Mouse (Mus musculus): ENCODE measurements around the gene Knstrn.

Gene Knstrn

DNA sequence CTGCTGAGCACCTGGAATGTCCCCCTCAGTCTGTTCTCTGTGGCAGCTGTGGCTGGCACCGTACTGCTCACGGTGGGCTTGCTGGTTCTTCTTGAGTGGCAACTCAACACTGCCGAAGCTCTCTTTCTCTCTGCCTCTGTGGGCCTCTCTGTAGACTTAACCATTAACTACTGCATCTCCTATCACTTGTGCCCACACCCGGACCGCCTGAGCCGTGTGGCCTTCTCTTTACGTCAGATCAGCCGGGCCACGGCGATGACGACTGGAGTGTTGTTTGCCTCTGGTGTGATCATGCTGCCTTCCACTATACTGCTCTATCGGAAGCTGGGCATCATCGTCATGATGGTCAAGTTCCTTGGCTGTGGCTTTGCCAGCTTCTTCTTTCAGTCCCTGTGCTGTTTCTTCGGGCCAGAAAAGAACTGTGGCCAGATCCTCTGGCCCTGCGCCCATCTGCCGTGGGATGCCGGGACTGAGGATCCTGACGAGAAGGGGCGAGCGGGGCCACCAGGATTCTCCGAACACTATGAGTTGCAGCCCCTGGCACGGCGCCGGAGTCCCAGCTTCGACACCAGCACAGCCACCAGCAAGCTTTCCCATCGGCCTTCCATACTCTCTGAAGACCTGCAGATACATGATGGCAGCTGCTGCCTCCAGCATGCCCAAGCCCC is 22.1 kb upstream of the Knstrn start:
- DNase-seq, result no peak

DNA sequence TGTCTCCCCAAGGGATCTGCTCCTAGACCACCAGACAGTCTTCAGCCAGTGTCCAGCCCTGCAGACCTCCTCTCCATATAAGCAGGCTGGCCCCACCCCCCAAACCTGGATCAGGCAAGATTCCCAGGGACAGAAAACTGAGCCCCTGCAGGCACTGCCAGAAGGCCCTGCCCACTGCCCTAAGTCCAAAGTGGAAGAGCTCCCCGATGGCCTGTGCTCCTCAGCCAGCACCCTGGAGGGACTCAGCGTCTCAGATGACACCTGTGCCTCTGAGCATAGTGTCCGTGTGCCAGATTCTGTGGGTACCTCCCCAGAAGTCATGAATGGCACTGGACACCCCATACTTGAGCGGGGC is 21.6 kb upstream of the Knstrn start:
- no peak for DNase-seq

DNA sequence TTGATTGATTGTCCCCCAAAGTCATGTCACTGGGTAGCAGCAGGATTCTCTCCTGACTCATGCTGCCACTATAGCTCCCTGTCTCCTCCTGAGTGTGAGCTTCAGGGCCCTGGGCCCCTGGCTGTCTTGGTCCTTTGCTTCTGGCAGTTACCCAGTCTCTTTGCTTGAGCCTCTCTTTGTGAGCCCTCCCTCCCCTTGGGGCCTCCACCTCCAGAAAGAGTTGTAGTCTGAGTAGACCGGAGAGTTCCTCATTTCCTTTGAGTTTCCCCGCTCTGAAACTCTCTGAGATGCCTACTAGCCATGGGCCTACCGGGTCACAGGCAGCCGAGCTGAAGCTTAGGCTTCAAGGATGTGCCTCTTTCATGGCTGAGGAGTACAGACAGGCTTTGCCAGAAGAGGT is 20.2 kb upstream of the Knstrn start:
- no peak for DNase-seq

DNA sequence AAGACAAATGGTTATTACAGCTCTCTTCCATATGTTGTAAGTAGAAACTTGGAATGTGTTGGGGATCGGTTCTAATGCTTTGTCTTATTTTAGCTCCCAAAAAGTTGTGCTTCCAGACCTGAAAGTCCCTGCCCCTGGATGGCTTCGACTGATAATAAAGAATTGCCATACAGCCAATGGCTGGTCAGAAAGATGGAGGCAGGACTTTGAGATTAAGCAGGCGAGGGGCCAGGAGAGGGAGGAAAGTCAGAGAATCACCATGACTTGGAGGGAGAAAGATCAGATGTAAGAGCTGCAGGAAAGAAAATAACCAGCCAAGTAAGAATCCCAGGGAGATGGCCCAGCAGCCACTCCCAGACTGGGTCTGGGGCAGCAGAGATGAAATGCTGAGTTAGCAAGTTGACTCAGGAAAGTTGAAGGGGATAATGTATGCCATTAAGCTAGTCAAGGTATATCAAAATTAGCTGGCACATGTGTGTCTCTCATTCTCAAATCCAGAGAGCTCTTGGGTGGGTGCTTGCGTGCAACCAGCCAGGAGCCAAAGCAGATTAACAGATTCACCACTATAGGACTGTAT is 11.2 kb upstream of the Knstrn start:
- no peak for DNase-seq

DNA sequence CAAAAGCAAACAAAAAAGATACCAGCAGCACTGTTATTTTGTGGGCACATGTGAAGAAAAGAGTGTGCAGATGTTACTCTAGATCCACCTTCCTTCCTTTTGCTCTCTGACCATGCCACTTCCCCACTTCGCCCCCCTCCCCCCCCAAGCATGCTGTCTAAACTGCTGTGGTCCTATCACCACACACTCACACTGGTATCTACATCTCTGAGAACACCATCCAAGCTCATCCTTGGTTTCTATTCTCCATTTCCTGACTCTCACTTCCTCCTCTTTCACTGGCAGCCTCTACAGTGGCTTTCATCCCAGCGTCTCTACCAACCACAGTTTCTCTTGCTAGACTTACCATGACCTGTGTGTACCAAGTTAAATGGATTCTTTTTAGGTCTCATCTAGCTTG is 9.3 kb upstream of the Knstrn start:
- no peak for DNase-seq

DNA sequence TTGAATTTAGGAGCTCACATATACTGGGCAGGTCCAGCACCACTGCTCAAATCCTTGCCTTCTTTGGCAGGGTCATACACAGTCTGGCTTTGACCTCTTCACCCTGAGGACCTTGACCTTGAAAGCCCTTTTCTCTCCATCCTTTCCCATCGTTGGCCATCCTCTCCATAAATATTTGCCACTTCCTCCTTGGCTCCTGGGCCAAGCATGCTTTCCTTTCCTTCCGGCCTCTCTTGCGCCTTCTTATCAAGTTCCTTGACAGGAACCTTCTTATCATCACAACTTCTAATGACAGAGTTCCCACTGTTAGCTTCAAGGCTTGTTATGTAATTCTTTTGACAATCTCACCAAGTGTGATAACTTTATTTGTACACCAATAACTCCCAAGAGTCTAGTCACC is 8.7 kb upstream of the Knstrn start:
- no peak for DNase-seq

DNA sequence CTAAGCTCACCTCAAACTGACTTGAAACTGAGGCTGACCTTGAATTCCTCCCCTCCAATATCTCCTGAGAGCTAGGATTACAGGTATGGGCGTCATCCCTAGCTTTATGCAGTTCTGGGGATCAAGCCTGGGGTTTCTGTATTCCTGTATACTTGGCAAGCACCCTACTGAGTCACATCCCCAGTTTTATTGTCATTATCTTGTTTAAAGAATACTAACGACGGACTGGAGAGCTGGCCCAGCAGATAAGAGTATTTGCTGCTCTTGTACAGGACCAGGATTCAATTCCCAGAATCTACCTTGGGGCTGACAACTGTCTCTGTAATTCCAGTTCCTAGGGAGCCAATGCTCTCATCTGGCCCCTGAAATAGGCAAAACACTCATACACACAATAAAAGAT is 8.0 kb upstream of the Knstrn start:
- DNase-seq, result no peak

DNA sequence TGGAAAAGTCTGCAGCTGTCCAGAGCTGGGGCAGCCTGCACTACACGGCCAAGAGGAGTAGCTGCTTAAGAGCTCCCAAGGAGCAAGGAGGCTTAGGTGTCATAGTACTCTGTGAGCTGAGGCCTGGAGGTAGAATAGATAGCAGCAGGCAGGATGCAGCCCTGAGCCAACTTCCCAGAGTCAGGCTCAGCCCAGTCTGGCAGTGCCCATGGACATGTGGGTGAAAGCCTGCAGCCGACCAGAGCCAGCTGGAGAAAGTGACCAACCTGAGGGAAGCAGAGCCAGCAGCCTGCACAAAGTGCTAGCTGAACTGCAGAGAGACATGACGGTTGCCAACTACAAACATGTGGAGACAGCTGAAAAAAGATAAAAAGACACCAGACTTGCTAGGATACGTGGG is 6.9 kb upstream of the Knstrn start:
- DNase-seq, result no peak

DNA sequence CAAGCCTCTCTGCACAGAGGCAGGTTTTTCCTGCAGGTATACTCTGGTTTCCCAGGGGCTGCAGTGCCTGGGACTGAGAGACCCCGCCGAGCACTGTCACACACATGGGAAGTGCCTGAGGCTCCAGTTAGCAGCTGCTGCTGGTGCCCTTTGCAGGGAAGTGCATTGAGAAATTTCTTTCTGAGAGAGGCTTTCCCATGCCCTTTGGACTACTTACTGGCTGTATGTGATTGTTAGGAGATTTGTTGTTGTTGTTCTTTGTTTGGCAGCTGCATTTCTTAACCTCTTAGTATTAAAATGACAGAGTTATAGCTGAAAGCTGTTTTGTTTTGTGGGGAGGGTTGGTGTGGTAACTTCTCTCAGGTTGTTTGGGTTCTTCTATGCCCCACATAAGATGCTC is 2.9 kb upstream of the Knstrn start:
- DNase-seq, result no peak

DNA sequence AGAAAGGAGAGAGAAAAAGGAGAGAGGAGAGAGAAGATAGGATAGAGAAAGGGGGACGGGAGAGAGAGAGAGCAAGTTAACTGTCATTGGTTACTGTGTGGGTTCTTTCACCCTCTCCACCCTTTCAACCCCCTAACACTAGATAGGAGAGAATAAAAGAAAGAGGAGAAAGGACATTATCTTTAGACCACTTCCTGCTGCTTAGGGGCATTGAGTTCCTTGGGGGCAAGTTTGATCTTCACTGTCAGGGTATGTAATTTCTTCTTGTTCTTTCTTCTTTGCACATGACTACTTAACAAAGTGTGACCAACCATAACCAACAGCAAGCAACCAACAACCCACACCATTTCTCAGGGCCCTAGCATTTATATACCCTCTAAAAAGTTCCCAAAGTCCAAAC is 1.1 kb upstream of the Knstrn start:
- DNase-seq, result no peak

DNA sequence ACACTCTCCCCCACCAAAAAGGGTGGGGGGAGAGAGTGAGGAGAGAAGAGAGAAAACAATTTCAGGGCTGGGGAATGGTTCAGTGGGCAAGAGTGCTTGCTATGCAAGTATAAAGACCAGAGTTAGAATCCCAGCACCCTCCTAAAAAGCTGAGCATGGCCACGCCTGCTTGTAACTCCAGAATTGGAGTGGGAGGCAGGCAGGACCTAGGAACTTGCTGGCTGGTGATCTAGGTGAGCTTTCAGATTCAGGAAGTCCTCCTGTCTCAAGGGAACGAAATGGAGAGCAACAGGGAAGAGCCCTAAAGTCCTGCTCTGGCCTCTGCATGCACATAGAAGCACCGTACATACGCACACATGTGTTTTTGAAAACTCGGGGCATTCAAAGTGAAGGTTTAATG is 9.0 kb downstream of the Knstrn start:
- DNase-seq, result no peak

DNA sequence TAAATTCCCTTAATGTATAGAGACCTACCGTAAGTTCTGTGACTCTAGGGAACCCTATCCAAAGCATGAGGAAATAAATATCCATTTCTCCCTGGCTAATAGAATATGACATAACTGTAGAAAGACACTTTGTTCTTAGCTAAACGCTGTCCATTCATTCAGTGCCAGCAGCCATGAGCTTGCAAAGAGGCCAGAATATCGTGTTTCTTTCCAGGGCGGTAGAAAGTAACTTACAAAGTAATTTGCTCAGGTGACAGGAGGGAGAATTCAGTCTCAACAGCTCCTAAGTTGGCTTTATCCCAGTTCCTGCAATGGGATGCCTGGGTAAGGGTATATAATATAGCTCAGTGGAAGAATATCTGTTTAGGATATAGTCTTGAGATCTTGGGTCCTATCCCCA is 10.6 kb downstream of the Knstrn start:
- DNase-seq, result no peak

DNA sequence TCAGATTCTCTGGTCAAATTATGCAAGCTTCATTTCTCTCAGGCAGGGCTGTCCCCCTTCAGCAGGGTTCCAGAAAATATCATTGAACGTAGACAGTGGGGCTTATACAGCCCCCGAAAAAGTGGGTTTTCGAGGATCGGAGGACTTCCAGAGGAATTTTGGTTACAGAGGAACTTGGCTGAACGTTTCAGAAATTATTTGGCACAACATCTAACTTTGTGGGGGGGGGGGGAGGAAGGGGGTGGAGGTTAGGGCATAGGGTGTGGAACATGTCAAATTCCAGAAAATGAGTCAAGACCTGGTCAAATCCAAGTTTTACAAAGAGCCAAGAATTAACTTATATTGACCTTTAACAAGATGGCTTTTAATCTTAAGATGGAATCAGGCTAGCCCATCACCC is 15.3 kb downstream of the Knstrn start:
- DNase-seq, result no peak

DNA sequence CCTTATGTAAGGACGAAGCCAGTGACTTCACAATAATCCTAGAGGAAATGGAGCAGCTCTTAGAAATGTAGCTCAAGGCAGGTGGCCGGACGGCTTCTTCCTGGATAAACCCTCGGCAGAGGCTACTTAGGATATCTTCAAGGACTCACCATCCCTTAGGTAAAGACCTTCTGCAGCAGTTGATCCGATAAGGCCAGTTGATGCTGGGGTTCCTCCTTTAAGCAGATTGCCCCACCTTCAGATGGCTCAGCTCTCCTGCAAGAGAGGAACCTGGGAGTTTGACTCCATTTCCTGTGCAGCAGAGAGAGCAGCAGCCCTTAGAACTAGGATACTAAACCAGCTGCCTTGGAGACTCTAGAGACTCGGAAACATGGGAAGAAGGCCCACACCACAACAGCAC is 20.3 kb downstream of the Knstrn start:
- no peak for DNase-seq

DNA sequence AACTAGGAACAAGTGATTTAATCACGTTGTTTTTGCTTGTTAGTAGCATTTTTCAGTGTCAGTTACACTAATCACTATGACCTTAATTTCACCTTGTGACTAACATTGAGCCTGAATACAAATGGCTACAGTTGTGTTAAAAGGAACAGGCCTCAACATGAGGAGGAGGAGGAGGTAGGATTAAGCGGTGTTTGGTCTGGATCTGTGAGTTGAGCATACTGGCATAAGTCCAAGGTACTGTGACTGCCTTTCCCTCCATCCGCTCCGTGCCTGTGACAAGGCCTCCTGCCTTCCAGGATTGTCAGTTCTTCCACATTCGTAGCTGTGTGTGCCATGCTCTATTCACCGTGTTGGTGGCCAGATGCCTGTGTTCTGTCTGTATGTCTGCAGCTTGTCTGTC is 21.3 kb downstream of the Knstrn start:
- DNase-seq, result no peak

DNA sequence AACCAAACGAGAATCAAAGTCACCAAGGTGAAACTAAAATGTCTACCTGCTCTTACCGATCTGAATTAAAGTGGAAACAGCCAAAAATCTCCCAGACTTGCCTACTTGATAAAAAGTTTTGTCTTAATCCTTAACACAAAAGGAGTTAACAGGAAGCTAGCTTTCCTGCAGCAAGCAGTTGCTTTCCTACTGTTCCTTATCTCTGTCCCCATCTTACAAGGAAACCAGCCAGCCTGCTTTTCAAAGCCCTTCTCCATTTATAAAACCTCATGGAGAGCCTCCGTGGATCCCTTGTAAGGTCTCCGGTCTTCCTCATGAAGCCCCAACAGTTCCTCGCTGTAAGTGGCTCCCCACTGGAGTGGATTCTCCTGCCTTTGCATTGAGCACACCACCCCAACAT is 24.5 kb downstream of the Knstrn start:
- DNase-seq, result no peak

DNA sequence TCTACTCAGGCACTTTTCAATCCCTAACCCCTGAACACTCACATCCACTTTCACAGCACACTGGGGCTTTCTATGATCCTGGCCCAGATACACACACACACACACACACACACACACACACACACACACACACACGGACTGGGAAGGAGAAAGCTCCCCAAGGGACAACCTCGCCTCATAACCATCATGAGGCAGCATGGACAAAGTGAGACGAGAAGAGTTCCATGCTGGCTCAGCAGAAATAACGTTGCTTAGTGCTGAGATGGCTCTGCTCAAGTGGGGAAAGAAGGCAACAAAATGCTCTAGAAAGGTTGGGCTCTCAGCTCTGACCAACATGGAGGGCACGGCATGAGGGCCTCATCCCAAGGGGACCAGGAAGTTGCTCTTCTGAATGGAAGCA is 27.4 kb downstream of the Knstrn start:
- no peak for DNase-seq

DNA sequence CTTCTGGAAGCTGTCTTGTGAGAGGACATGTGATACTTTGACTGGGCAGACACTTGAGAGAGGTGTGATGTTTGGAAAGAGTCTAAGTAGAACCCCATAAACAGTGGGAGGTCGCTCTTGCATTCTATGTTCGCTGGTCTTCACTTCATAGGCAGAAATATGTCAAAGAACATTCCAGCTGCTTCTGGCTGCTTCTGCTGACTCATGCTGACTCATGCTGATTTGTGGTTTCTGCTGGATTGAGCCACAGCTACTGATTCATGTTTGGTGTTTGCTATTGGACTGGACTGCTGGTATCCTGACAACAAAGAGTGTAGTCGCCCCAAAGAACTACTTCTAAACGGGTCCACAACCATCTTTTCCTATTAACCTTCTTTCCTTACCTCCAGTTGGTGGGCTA is 28.0 kb downstream of the Knstrn start:
- DNase-seq, result no peak

DNA sequence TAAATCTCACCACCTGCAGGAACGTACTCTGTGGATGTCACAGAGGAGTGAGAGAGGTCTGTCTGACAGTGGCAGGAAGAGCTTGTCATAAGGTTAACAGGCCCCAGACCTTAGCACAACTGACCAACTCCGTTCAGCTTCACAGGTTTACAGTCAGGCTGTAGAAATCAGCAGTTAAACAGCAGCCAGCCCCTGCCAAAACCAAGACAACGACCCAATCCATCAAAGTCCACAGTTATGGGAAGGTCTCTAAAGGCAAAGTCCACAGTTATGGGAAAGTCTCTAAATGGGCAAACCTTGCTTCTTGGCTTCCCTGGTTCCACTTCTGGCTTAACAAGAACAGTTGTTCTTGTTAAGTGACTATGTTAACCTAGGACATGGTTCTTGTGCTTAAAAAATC is 30.6 kb downstream of the Knstrn start:
- no peak for DNase-seq

DNA sequence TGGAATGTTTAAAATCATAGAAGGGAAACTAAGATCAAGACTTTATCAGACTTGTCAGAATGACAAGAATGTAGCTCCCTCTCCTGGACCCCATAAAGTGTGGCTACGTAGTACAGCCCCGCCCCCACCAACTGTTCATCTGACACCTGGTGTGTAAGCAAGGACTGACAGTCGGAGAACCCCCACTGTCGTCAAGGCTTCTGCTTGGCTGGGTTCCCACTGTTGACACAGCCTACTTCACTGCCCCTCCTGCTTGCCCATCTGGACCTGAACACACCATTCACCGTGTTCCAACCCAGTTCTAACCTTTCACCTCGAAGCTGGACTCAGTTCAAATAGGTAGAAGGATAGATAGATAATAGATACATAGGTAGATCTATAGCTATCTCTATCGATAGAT is 32.4 kb downstream of the Knstrn start:
- no peak for DNase-seq

DNA sequence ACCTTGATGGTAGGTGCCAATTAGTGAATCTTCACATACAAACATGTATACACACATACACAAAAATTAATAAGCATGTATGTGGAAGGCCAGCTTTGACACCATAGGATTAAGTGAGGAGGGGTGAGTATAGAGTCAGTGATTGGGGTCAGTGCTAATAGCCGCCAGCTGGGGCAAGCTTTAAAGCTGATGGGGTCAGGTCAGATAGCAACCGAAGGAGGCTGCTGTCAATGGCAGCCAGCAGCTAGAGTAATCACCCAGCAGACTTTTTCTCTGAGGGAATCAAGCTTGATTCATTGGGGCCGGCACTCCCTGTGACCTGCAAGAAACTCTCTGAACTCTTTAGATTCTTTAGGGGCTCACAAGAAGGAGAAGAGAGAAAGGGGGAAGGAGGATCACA is 38.0 kb downstream of the Knstrn start:
- no peak for DNase-seq

DNA sequence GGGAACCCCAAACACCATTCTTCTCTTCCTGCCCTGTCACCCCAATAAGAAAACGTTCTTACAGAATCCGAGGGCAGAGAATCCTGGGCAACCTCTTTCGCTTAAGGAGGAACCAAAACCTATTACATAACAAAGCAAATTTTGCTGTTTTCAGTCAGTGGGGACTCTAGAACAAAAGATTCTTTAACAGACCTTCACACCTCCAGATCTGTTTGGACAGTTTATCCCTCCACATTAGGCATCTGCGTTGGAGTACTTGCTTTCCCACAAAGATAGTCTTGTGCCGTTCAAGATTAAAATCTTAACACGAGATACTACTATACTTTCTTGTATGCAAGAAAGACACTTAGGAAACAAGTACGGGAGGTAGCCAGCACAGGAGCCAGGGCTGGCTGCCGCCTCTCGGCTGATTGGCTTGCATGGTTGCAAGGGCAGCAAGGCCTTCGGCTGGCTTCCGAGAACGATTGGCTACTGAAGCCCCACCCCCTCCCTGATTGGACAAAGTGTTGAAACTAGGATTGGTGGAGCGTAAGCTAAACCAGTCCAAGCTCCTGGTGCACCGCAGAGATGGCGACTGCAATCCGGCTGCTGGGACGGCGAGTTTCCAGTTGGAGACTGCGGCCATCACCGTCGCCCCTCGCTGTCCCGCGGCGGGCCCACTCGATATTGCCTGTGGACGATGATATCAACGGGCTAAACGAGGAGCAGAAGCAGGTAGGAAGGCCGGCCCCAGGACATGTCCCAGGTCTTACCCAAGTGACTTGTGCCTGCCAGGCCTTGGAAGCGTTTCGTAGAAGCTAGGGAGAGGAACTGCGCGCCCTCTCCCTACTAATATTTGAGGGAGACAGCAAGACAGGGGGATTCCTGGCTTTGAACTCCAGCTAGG is 47.9 kb downstream of the Knstrn start, which contains the start of gene Ivd:
Ivd (plus strand) TSS at position 501 of the 886 bp plus-strand sequence.
- DNase-seq, result peak; percentile 96

DNA sequence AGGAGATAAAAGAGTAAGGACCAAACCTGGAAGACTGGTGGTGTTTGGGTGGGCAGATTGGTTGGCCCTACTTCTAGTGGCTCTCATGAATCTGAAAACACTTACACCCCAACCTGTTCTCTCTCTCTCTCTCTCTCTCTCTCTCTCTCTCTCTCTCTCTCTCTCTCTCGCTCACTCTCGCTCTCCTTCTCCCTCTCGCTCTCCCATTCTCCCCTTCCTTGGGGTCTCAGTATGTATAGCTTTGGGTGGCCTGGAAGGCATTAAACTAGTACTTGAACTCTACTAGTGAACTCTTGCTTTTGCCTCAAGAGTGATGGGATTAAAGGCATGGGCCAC is 48.5 kb downstream of the Knstrn start:
- no peak for DNase-seq

DNA sequence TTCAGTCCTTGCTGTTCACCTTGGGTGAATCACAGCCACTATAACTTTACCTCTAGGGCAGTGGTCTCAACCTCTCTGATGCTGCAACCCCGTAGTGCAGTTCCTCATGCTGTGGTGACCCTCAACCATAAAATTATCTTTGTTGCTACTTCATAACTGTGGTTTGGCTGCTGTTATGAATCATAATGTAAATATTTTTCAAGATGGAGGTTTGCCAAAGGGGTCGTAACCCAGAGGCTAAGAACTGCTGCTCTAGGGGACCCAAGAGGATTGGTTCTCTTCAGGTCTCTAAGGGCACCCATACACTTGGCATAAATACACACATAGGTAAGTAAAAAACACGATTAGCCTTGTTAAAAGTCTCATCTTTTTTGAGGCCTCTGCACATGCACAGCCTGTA is 56.8 kb downstream of the Knstrn start:
- no peak for DNase-seq

DNA sequence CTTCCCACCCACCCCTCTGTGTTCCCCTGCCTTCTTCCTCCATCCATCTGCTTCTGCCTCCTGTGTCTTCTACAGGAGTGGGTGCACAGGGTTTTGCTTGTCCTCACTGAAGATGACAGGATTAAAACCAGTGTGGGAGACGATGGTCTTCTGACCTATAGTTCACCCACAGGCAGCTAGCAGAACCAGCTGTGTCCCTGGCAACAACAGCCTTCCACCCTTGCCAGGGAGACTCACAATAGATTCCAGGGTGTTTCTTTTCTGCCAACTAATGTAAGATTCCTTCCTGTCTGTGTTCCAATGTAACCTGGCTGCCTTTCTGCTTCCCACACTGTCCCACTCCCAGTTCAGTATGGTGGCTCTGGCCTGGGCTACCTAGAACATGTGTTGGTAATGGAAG is 57.2 kb downstream of the Knstrn start:
- DNase-seq, result no peak

Data from layer of hippocampus, adult 9-11 months (tissue).